Mouse (Mus musculus): Measurements from ENCODE around the gene Hspa14. TPM values are rescaled to one million over a fixed set of nuclear protein-coding genes. Genes with fewer than 3 reads are reported as not detected.

Hspa14 gene
- total RNA-seq, 2 experiments from 2014 or later = 83.7 to 155 TPM

DNA sequence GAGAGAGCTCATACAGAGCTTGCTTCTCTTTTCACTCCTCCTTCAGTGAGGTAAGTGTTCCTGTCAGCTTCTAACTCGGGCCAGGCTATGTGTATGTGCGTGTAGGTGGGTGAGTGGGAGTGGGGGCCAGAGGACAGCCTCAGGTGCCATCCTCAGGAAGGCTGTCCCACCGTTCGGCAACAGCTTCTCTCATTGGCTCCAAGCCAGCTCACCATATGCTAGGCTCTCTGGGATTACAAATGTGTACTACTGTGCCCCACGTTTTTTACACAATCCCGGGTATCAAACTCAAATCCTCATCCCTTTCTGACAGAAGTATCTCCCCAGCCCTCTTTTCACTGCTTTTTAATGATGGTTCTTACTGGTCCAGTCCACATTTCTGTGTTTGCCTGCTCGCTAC lies 68.4 kb downstream of the Hspa14 start:
- no peak for ATAC-seq (replicated peaks; ENCODE audit: poor library complexity, severe bottlenecking)

Other genes starting within 250 kb of the Hspa14 start
- 13.8 and 16.6 TPM in 2 replicates for gene Nmt2, start 228.6 kb downstream of the Hspa14 start, total RNA-seq (2014; fragmentation: Nextera tagmentation)
- 24.4 and 24.9 TPM in 2 replicates for gene Nmt2, start 228.6 kb downstream of the Hspa14 start, total RNA-seq (2017)
- gene Rpp38, start 180.2 kb downstream of the Hspa14 start, total RNA-seq (2014; fragmentation: Nextera tagmentation) = 19.7 and 22.4 TPM in 2 replicates
- 10.0 and 15.2 TPM in 2 replicates for gene Rpp38, start 180.2 kb downstream of the Hspa14 start, total RNA-seq (2017)
- not detected in 2 replicates for gene Acbd7, start 176.6 kb downstream of the Hspa14 start, total RNA-seq (2014; fragmentation: Nextera tagmentation)
- not detected in 2 replicates for gene Acbd7, start 176.6 kb downstream of the Hspa14 start, total RNA-seq (2017)
- not detected in 2 replicates for gene Olah, start 115.6 kb downstream of the Hspa14 start, total RNA-seq (2014; fragmentation: Nextera tagmentation)
- not detected in 2 replicates for gene Olah, start 115.6 kb downstream of the Hspa14 start, total RNA-seq (2017)
- not detected in 2 replicates for gene Meig1, start 90.2 kb downstream of the Hspa14 start, total RNA-seq (2014; fragmentation: Nextera tagmentation)
- gene Meig1, start 90.2 kb downstream of the Hspa14 start, total RNA-seq (2017) = not detected in 2 replicates
- 12.0 and 27.4 TPM in 2 replicates for gene Dclre1c, start 88.7 kb downstream of the Hspa14 start, total RNA-seq (2014; fragmentation: Nextera tagmentation)
- 14.2 and 24.4 TPM in 2 replicates for gene Dclre1c, start 88.7 kb downstream of the Hspa14 start, total RNA-seq (2017)
- gene Suv39h2, start 37.8 kb downstream of the Hspa14 start, total RNA-seq (2014; fragmentation: Nextera tagmentation) = 11.7 and 14.5 TPM in 2 replicates
- 16.6 and 24.4 TPM in 2 replicates for gene Suv39h2, start 37.8 kb downstream of the Hspa14 start, total RNA-seq (2017)
- gene Gm45902, start within 50 bp of the Hspa14 start, total RNA-seq (2014; fragmentation: Nextera tagmentation) = 5.8 and 6.2 TPM in 2 replicates
- gene Gm45902, start within 50 bp of the Hspa14 start, total RNA-seq (2017) = 12.4 and 13.0 TPM in 2 replicates
- gene Cdnf, start 216 bp upstream of the Hspa14 start, total RNA-seq (2014; fragmentation: Nextera tagmentation) = not detected in 2 replicates
- 0.22 and 13.2 TPM in 2 replicates for gene Cdnf, start 216 bp upstream of the Hspa14 start, total RNA-seq (2017)
- gene Fam107b, start 57.7 kb upstream of the Hspa14 start, total RNA-seq (2014; fragmentation: Nextera tagmentation) = 415 and 416 TPM in 2 replicates
- 801 and 969 TPM in 2 replicates for gene Fam107b, start 57.7 kb upstream of the Hspa14 start, total RNA-seq (2017)

Data from granulocyte monocyte progenitor cell, adult 5-6 weeks (primary cell).